Mouse (Mus musculus): ENCODE data around the gene Tjp3.

- TF ChIP-seq POLR2A (IDR thresholded peaks at IDR 0.05; ENCODE audit: low read depth, low read length), result no peak
- no peak for TF ChIP-seq CTCF (IDR thresholded peaks at IDR 0.05; ENCODE audit: extremely low read depth, insufficient read length, insufficient replicate concordance, low read depth, low read length)
Measured at GRCm38 (mm10) chr10:81325176-81325575, 33.8 kb upstream of the Tjp3 start.

All from small intestine, adult 2 months (tissue).